Mouse (Mus musculus) activated CD4-positive, CD25-positive, alpha-beta regulatory T cell, adult 9 weeks (primary cell): ENCODE measurements around the gene Shb. TPM values are rescaled to one million over a fixed set of nuclear protein-coding genes. Genes with fewer than 3 reads are reported as not detected.

Experiments
- polyA plus RNA-seq: library from polyadenylated mRNA; unstranded; fragments of 100-300 nt; shearing (Covaris generic); gene quantifications from one replicate; pipeline ENCODE4 v1.2.1, GENCODE M21; 2017

Gene Shb
- polyA plus RNA-seq, result 0.34 TPM

GRCm38 (mm10) chr4:45532375-45532774, at the start of gene Shb:
TSS of gene Shb (minus strand) at chr4:45532470.

DNA sequence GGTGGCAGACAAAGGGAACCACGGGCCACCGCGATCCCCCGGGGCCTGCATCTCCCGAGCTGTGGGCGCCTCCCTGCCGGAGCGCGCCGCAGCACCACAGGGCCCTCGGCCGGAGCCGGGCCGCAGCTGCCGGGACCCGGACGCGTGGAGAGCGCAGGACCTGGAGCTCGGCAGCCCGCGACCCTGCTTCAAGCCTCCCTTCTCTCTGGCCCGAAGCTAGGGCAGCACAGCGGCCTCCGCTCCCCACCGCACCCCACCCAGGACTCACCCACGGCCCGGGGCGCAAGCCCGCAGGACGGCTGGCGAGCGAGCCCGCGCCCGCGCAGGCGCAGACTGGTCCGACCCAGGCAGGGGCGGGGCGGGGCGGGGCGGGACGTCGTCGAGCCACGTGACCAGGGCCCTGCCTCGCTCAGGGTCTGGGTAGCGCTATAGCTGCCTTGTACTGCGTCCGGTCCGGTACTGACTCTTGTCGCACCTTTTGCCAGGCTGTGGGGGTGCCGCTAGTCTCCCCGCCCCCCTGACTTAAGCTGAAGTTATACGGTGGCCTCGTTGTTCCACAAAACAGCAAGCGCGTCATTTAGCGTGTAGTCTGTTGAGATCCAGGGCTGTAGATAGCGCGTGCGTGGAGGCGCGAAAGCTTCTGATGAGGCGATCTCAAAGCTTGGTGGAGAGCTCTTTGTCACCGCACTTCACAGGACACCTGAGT, 123.7 kb downstream of the Shb start, which contains the start of gene Slc25a51:
Gene Slc25a51, minus strand, starts transcription at position 340 of the 706 bp plus-strand sequence.

Other genes starting within 250 kb of the Shb start
- gene Trmt10b, start 235.3 kb downstream of the Shb start, polyA plus RNA-seq, result 18.9 TPM
- gene Dcaf10, start 190.4 kb downstream of the Shb start, polyA plus RNA-seq, result 1.3 TPM
- gene Exosc3, start 189.7 kb downstream of the Shb start, polyA plus RNA-seq, result 89.6 TPM
- gene Slc25a51, start 123.7 kb downstream of the Shb start, polyA plus RNA-seq, result 33.8 TPM